Mouse (Mus musculus) adrenal gland, adult 10 weeks (tissue): ENCODE data around the gene Tnip3. TPM values are rescaled to one million over a fixed set of nuclear protein-coding genes. Genes with fewer than 3 reads are reported as not detected.

Experiments used
- polyA plus RNA-seq: library from polyadenylated mRNA; stranded (reverse); fragments of 350-450 nt; fragmentation: Illumina TruSeq; extraction: RNeasy Lipid Tissue Mini Kit (QIAGEN cat#74804); gene quantifications from one replicate; pipeline ENCODE4 v1.2.3, GENCODE M21; 2014; ENCODE audit warnings: low read depth, low replicate concordance

The Tnip3 gene
- polyA plus RNA-seq, result 0.41 TPM

DNA sequence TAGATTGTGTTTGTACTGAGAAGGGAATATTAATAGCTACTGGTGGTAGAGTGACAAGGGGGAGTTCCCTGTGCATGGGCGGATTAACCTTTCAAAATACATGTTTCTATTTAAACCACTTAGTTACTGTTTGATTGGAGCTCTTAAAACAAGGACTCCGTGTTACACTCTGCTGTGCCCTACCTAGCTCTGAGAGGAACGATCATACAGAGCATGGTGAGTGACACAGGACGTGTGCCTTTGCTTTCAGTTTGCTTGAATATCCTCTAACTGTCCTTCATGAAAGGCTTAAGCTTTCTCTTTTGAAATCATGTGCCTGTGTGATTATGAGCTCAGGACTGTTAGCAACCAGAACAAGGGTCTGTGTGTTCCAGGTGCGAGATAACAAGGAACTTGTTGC is at the start of gene Tnip3:
Gene Tnip3 (plus strand): TSS at position 122 of the 400 bp plus-strand sequence.

DNA sequence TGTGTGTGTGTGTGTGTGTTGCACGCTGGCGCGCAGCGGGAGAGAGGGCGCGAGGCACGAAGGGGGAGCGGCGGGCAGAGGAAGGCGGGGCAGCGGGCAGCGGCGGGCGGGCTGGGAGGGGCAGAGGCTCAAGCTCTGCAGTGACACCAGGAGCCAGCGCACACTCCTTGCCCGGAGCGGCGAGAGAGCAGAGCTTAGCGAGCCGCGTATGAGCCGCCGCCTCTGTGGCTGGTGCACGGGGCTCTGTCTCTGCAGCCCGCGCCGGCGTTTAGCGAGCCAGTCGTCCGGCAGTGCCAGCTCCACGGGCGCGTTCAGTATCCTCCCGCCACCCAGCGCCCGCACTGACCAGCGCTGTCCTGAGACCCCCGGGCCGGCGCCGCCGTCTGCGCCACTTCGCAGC is 146.3 kb downstream of the Tnip3 start, which contains the start of gene Ndnf:
Gene Ndnf (plus strand): TSS at position 140 of the 400 bp plus-strand sequence.

Other genes with a start within 250 kb of the Tnip3 start
- gene C130060K24Rik, start 144.2 kb upstream of the Tnip3 start, polyA plus RNA-seq, result not detected
- gene Ndnf, start 146.3 kb downstream of the Tnip3 start, polyA plus RNA-seq, result 1.5 TPM